Mouse (Mus musculus): ENCODE measurements around the gene Foxi3. TPM values are rescaled to one million over a fixed set of nuclear protein-coding genes. Genes with fewer than 3 reads are reported as not detected.

The Foxi3 gene
- polyA plus RNA-seq, 1 experiment, result not detected

GRCm38 (mm10) chr6:70982416-70982815 is 26.1 kb downstream of the Foxi3 start:
- no peak for TF ChIP-seq CTCF (IDR thresholded peaks at IDR 0.05; ENCODE audit: extremely low read depth, insufficient read length, insufficient replicate concordance, low read depth, low read length)
- TF ChIP-seq POLR2A (IDR thresholded peaks at IDR 0.05; ENCODE audit: low read depth, low read length), result no peak
- no peaks in the 10 kb centered on the region for H3K36me3 ChIP-seq (ENCODE audit: control insufficient read depth, insufficient read depth, low read length)
- H3K27me3 ChIP-seq (ENCODE audit: control insufficient read depth, insufficient read depth, low read length), result no peaks in the 10 kb centered on the region
- no peak overlapping the region for H3K27ac ChIP-seq (ENCODE audit: insufficient read depth, low read depth, low read length)
- no peak overlapping the region for H3K4me3 ChIP-seq (ENCODE audit: low read depth, low read length)
- no peaks in the 10 kb centered on the region for H3K4me1 ChIP-seq (ENCODE audit: control insufficient read depth, insufficient read depth, insufficient read length, low read length)
- WGBS, result 25% methylated on average over 1 of the region's 1 CpGs

DNA sequence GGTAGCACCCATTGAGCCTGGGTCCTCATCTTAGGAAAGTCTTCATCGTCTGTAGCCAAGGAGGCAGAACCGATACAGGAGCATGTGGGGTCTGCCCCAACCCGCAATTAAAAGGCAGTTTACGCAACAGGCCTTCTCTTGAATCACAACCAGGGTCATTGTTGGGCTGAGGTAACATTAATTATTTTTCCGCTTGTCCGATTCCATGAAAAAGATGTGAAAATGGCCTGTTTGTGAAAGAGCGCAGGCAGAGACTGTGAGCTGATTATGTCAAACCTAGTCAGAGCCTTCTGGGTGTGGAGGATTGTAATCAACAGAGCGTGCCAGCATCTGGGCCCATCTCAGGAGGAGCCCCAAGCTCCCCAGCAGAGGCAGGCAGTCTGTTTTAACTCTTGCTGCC is 30.4 kb downstream of the Foxi3 start:
- Histone ChIP-seq H3K27me3 (ENCODE audit: control insufficient read depth, insufficient read depth, low read length) (no peaks in the 10 kb centered on the region), H3K4me1 (ENCODE audit: control insufficient read depth, insufficient read depth, insufficient read length, low read length) (no peaks in the 10 kb centered on the region), H3K36me3 (ENCODE audit: control insufficient read depth, insufficient read depth, low read length) (no peaks in the 10 kb centered on the region), H3K27ac (ENCODE audit: insufficient read depth, low read depth, low read length) (no peak overlapping the region), H3K4me3 (ENCODE audit: low read depth, low read length) (no peak overlapping the region)
- WGBS, result 83% methylated on average over 8 of the region's 8 CpGs
- TF ChIP-seq CTCF (IDR thresholded peaks at IDR 0.05; ENCODE audit: extremely low read depth, insufficient read length, insufficient replicate concordance, low read depth, low read length) (no peak), POLR2A (IDR thresholded peaks at IDR 0.05; ENCODE audit: low read depth, low read length) (no peak)

GRCm38 (mm10) chr6:70996123-70996723 is 39.9 kb downstream of the Foxi3 start:
- Histone ChIP-seq H3K36me3 (ENCODE audit: control insufficient read depth, insufficient read depth, low read length) (no peaks in the 10 kb centered on the region), H3K4me1 (ENCODE audit: control insufficient read depth, insufficient read depth, insufficient read length, low read length) (no peaks in the 10 kb centered on the region), H3K27ac (ENCODE audit: insufficient read depth, low read depth, low read length) (no peak overlapping the region), H3K4me3 (ENCODE audit: low read depth, low read length) (no peak overlapping the region), H3K27me3 (ENCODE audit: control insufficient read depth, insufficient read depth, low read length) (no peaks in the 10 kb centered on the region)
- WGBS, result 81% methylated on average over 4 of the region's 4 CpGs
- TF ChIP-seq POLR2A (IDR thresholded peaks at IDR 0.05; ENCODE audit: low read depth, low read length) (no peak), CTCF (IDR thresholded peaks at IDR 0.05; ENCODE audit: extremely low read depth, insufficient read length, insufficient replicate concordance, low read depth, low read length) (no peak)

DNA sequence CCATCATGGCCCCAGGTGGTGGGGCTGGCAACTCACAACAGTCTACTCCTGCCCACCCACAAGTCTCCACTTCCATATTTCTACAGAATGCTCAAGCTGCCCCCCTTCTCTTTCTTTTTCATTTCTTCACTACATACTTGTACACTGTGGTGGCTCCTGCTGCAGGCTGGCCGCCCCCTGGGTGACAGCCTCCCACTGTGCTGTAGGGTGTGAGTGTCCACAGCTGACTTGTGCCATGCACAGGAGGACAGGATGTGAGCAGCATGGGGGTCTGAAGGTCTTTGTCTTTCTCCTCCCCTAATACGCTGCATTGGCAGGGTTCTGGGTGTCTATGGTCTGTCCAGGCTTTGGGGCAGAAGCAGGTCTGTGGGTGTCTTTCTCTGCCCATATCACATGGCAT is 46.3 kb downstream of the Foxi3 start:
- Histone ChIP-seq H3K36me3 (ENCODE audit: control insufficient read depth, insufficient read depth, low read length) (no peaks in the 10 kb centered on the region), H3K4me1 (ENCODE audit: control insufficient read depth, insufficient read depth, insufficient read length, low read length) (no peaks in the 10 kb centered on the region), H3K27me3 (ENCODE audit: control insufficient read depth, insufficient read depth, low read length) (no peaks in the 10 kb centered on the region), H3K27ac (ENCODE audit: insufficient read depth, low read depth, low read length) (no peak overlapping the region), H3K4me3 (ENCODE audit: low read depth, low read length) (no peak overlapping the region)
- TF ChIP-seq POLR2A (IDR thresholded peaks at IDR 0.05; ENCODE audit: low read depth, low read length) (no peak), CTCF (IDR thresholded peaks at IDR 0.05; ENCODE audit: extremely low read depth, insufficient read length, insufficient replicate concordance, low read depth, low read length) (no peak)
- WGBS, result 81% methylated on average over 2 of the region's 2 CpGs

DNA sequence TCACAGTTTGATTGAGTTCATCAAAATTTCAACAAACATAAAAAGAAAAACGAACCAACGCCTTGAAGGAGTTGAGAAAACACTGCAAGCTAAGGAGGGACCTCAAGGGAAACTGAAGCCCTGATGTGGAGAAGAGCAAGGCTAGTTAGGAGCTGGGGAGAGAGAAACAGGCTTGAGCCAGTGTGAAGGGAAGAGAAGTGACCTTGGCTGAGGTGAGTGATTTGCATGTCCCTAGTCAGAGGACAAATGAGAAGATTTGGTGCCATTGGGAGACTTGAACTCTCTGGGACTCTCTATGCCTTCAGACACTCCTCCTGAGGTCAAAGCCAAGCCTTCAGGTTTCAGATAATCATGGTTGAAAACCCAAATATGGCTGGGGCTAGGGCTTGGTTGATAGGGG is 47.8 kb downstream of the Foxi3 start:
- no peak overlapping the region for H3K27ac ChIP-seq (ENCODE audit: insufficient read depth, low read depth, low read length)
- H3K4me1 ChIP-seq (ENCODE audit: control insufficient read depth, insufficient read depth, insufficient read length, low read length), result no peaks in the 10 kb centered on the region
- no peak overlapping the region for H3K4me3 ChIP-seq (ENCODE audit: low read depth, low read length)
- TF ChIP-seq POLR2A (IDR thresholded peaks at IDR 0.05; ENCODE audit: low read depth, low read length) (no peak), CTCF (IDR thresholded peaks at IDR 0.05; ENCODE audit: extremely low read depth, insufficient read length, insufficient replicate concordance, low read depth, low read length) (no peak)
- H3K27me3 ChIP-seq (ENCODE audit: control insufficient read depth, insufficient read depth, low read length), result no peaks in the 10 kb centered on the region
- WGBS, result 83% methylated on average over 2 of the region's 2 CpGs
- H3K36me3 ChIP-seq (ENCODE audit: control insufficient read depth, insufficient read depth, low read length), result no peaks in the 10 kb centered on the region

Other genes with a start within 250 kb of the Foxi3 start
- gene Rpia, start 164.3 kb upstream of the Foxi3 start, polyA plus RNA-seq (2012; rRNA removed), result 7.3 and 12.9 TPM in 2 replicates
- gene Eif2ak3, start 112.0 kb upstream of the Foxi3 start, polyA plus RNA-seq (2012; rRNA removed), result 12.5 and 24.5 TPM in 2 replicates
- gene Tex37, start 37.6 kb upstream of the Foxi3 start, polyA plus RNA-seq (2012; rRNA removed), result not detected in 2 replicates
- 10.0 and 23.1 TPM in 2 replicates for gene Thnsl2, start 187.9 kb downstream of the Foxi3 start, polyA plus RNA-seq (2012; rRNA removed)
- gene Fabp1, start 243.3 kb downstream of the Foxi3 start, polyA plus RNA-seq (2012; rRNA removed), result 100 and 118 TPM in 2 replicates

Data from small intestine, adult 2 months (tissue).